Mouse (Mus musculus) heart, postnatal 0 days (tissue): ENCODE measurements at regions not wholly inside any gene's neighbourhood (a gene's known extent, or its start where the extent isn't known, plus 50 kb on each side); places are given as distances from the start of the nearest gene placed in this dataset.

Source experiments
- ATAC-seq: fragments of 200-750 bp; cut with Nextera tagmentation; 2 replicates; pipeline ENCODE4 v1.8.0; 2017; ENCODE audit warnings: low read depth, moderate number of reproducible peaks, moderate library complexity; ENCODE audit not compliant: insufficient read depth
- DNase-seq: peaks from one replicate; pipeline ENCODE4 v3.0.0-alpha.2; 2016; ENCODE audit warnings: low spot score
- H3K27ac ChIP-seq: fragments of 300-500 bp; sonication (generic); 2 replicates; pipeline ENCODE4 v1.5.1; 2014; ENCODE audit warnings: low read depth, mild to moderate bottlenecking
- H3K27me3 ChIP-seq: fragments of 300-500 bp; sonication (generic); 2 replicates; pipeline ENCODE4 v1.6.1; 2014; ENCODE audit warnings: low read length, mixed read lengths; ENCODE audit not compliant: control insufficient read depth, insufficient read depth
- H3K36me3 ChIP-seq: fragments of 300-500 bp; sonication (generic); replicated peaks from 2 replicates; pipeline ENCODE4 v1.6.1; 2014; ENCODE audit warnings: low read length, mixed read lengths; ENCODE audit not compliant: control insufficient read depth, insufficient read depth
- H3K4me1 ChIP-seq: fragments of 300-500 bp; sonication (generic); 2 replicates; pipeline ENCODE4 v1.6.1; 2014; ENCODE audit warnings: antibody characterized with exemption; ENCODE audit not compliant: control insufficient read depth, insufficient read depth
- H3K4me2 ChIP-seq: fragments of 300-500 bp; sonication (generic); 2 replicates; pipeline ENCODE4 v1.6.1; 2014; ENCODE audit warnings: low read depth, mild to moderate bottlenecking, low read length, moderate library complexity
- H3K4me3 ChIP-seq: fragments of 300-500 bp; sonication (generic); 2 replicates; pipeline ENCODE4 v1.5.1; 2014; ENCODE audit warnings: low read depth, low read length
- H3K9ac ChIP-seq: fragments of 300-500 bp; sonication (generic); replicated peaks from 2 replicates; pipeline ENCODE4 v1.6.1; 2014; ENCODE audit warnings: low read depth, low read length, mixed read lengths
- H3K9me3 ChIP-seq: fragments of 300-500 bp; sonication (generic); replicated peaks from 2 replicates; pipeline ENCODE4 v1.6.1; 2016; ENCODE audit warnings: low read length; ENCODE audit not compliant: control insufficient read depth
- CTCF ChIP-seq: IDR thresholded peaks from 2 replicates; pipeline ENCODE4 v1.5.1; 2016; ENCODE audit warnings: antibody characterized with exemption, control low read depth, low read depth
- EP300 ChIP-seq: IDR thresholded peaks from 2 replicates; pipeline ENCODE4 v1.6.1; 2016; ENCODE audit warnings: antibody characterized with exemption, low read depth
- WGBS: fragments of 180-500 bp; shearing (Covaris S2); extraction: QIAGEN DNeasy Blood & Tissue Kit; methylation state at CpG from one replicate; pipeline ENCODE4 v1.1.7; 2014; 5-methylcytosine and 5-hydroxymethylcytosine counted together

- Histone ChIP-seq H3K9ac (no peak overlapping the region), H3K4me2 (no peak overlapping the region), H3K27ac (no peak overlapping the region), H3K9me3 (no peaks in the 10 kb centered on the region), H3K36me3 (no peaks in the 10 kb centered on the region), H3K27me3 (no peaks in the 10 kb centered on the region), H3K4me3 (no peak overlapping the region), H3K4me1 (no peaks in the 10 kb centered on the region)
- no peak for TF ChIP-seq CTCF
- TF ChIP-seq EP300 = no peak
- ATAC-seq (no peak), DNase-seq (no peak)
- 75% methylated on average over 3 of the region's 3 CpGs for WGBS
These were observed 923.0 kb downstream of the Slc22a22 start for GRCm38 (mm10) chr15:56554386-56554785.

DNA sequence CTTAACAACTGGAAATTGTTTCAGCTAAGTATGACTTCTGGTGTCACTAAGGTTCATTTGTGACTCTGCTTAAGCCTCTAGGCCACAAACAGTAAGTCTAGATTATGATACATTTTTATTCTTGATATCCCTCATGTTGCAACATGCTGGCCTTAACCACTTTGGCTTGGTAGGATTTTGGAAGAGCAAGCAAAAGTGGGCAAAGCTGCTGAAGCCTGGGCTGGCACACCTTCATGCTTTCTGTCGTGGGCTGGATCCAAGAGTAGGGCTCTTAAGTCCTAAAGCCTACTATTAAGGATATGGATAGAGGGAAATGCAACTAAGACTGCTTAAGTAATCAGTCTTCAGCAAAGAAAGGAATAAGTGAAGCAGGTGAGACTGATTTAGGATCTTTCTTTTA lies 923.6 kb downstream of the Slc22a22 start:
- no peak for ATAC-seq
- Histone ChIP-seq H3K4me3 (no peak overlapping the region), H3K9me3 (no peaks in the 10 kb centered on the region), H3K4me1 (no peaks in the 10 kb centered on the region), H3K4me2 (no peak overlapping the region), H3K27me3 (no peaks in the 10 kb centered on the region), H3K27ac (no peak overlapping the region), H3K9ac (no peak overlapping the region), H3K36me3 (no peaks in the 10 kb centered on the region)
- 56% methylated on average over 1 of the region's 1 CpGs for WGBS
- TF ChIP-seq EP300 (no peak), CTCF (no peak)
- no peak for DNase-seq

DNA sequence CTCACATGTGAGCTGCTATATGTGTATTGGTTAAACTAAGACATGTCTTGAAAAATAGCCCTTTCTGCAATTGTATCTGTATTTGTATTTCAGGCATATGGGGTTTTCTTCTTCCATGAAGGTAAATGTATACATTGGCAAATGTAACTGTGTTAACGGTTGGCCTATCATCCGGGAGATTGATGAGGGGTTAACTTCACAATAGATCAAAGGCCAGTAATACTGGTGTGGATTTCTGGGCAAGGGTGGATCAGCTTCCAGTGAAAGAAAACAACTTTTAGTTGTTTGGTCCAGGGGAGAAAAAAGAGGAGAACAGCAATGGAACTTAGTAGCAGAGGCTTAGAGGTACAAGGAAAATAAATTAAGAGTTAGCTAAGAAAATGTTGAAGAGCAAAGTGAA lies 945.9 kb downstream of the Slc22a22 start:
- H3K4me3 ChIP-seq = no peak overlapping the region
- no peak for TF ChIP-seq CTCF
- no peak for TF ChIP-seq EP300
- no peak overlapping the region for H3K9ac ChIP-seq
- DNase-seq (no peak), ATAC-seq (no peak)
- no peaks in the 10 kb centered on the region for H3K27me3 ChIP-seq
- H3K4me1 ChIP-seq = no peaks in the 10 kb centered on the region
- 58% methylated on average over 2 of the region's 2 CpGs for WGBS
- H3K4me2 ChIP-seq = no peak overlapping the region
- H3K36me3 ChIP-seq = no peaks in the 10 kb centered on the region
- no peaks in the 10 kb centered on the region for H3K9me3 ChIP-seq
- H3K27ac ChIP-seq = no peak overlapping the region

DNA sequence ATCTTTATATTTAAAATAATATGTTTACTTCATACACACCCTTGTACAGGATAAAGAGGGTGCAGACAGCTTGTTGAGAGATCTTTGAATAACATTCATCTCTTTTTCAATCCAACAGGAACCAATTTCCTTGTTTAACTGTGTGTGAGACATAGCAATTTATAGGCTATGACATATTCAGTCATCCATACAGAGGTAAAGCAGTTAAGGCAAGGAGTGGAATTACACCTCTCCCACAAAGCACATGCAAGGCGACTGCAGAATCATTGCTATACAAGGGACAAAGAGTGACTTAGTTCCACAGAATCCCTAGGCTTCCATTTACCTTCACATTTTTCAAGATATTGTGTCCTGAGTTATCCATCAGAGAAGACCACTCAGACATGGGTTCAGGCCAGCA lies 959.0 kb downstream of the Slc22a22 start:
- ATAC-seq (no peak), DNase-seq (no peak)
- H3K9me3 ChIP-seq = no peaks in the 10 kb centered on the region
- no peak overlapping the region for H3K4me2 ChIP-seq
- no peaks in the 10 kb centered on the region for H3K4me1 ChIP-seq
- WGBS = 95% methylated on average over 1 of the region's 1 CpGs
- no peak overlapping the region for H3K4me3 ChIP-seq
- TF ChIP-seq EP300 = no peak
- H3K36me3 ChIP-seq = no peaks in the 10 kb centered on the region
- no peak overlapping the region for H3K9ac ChIP-seq
- no peak overlapping the region for H3K27ac ChIP-seq
- H3K27me3 ChIP-seq = no peaks in the 10 kb centered on the region

DNA sequence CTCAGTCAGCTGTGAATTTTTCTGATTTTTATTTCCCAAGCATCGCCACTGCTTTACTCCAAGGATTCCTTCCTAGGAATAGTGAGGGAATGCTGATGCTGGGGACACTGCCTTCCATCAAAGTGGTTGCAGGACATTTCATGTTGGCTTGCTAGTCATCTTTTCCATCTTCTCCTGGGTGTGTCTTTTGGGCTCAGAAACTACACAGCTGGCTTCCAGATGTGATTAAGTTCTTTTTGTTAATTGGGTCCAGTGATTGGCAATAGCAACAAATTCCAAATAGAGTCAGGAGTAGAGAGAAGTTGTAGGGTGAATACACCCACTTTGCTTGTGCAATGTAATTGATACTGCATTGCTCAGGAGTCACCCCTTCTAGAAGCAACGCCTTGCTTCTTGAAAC lies 961.3 kb downstream of the Slc22a22 start:
- TF ChIP-seq CTCF (no peak), EP300 (no peak)
- H3K4me1 ChIP-seq = no peaks in the 10 kb centered on the region
- 55% methylated on average over 2 of the region's 2 CpGs for WGBS
- no peak overlapping the region for H3K9ac ChIP-seq
- H3K27me3 ChIP-seq = no peaks in the 10 kb centered on the region
- ATAC-seq (no peak), DNase-seq (no peak)
- no peaks in the 10 kb centered on the region for H3K9me3 ChIP-seq
- H3K27ac ChIP-seq = no peak overlapping the region
- H3K4me2 ChIP-seq = no peak overlapping the region
- no peak overlapping the region for H3K4me3 ChIP-seq
- no peaks in the 10 kb centered on the region for H3K36me3 ChIP-seq

- no peak for DNase-seq
- H3K36me3 ChIP-seq = no peaks in the 10 kb centered on the region
- 64% methylated on average over 3 of the region's 3 CpGs for WGBS
These were observed 978.7 kb downstream of the Slc22a22 start for GRCm38 (mm10) chr15:56498774-56499173.

More at GRCm38 (mm10) chr15:56498774-56499173, 978.7 kb downstream of the Slc22a22 start:
- TF ChIP-seq EP300 (no peak), CTCF (no peak)
- no peak overlapping the region for H3K4me3 ChIP-seq
- no peak overlapping the region for H3K4me2 ChIP-seq
- no peak overlapping the region for H3K27ac ChIP-seq
- ATAC-seq = no peak
- H3K9ac ChIP-seq = no peak overlapping the region
- H3K4me1 ChIP-seq = no peaks in the 10 kb centered on the region
- H3K27me3 ChIP-seq = no peaks in the 10 kb centered on the region
- H3K9me3 ChIP-seq = no peaks in the 10 kb centered on the region
